Mouse (Mus musculus): ENCODE results near the gene Scn1b.

The Scn1b gene

DNA sequence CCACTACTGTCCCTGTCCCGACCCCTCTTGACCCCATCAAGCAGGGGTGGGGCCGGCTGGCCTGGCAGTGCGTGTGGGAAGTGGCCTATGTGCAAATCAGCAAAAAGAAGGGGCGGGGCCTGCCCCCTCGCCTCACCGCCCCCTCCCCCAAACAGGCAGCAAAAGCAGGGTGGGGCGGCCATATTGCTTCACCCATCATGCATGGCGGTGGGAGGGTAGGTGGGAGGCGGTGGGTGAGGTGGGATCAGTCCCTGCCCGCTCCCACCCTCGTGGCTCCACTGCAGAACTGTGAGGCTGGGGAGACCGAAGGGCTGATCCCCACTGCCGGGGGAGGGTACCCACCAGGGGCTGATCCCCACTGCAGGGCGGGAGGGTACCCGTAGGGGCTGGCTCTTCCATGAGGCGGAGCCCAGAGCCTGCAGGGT, 10.1 kb downstream of the Scn1b start:
- in situ Hi-C loops (cut with MseI, MboI), result no loop called here

DNA sequence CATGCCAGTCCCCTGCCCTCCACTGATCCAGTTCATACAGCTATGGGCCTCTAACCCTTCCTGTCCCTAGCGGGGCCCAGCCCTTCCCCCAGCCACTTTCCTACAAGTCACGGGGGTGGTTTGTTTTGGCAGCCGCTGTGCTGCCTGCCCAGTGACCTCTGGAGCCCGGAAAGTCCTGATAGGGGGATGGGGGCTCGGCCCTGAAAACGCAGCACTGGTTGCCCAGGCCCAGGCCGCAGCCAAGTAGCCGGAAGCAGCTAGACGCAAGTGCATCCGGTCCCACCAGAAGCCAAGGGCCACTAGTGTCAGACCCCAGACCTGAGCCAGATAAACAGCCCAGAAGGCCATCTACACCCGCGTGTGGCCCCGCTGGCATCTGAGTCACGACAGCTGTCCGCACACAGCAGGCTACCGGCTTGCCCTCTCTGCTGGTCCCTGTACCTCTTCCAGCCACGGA, 11.2 kb downstream of the Scn1b start:
- in situ Hi-C loops (cut with MseI, MboI), result no loop called here

- in situ Hi-C loops (cut with MseI, MboI), result no loop called here
Measured at GRCm38 (mm10) chr7:31115182-31115581, 11.6 kb downstream of the Scn1b start, which contains the start of gene Hpn. Hpn (minus strand) TSS chr7:31115290.

DNA sequence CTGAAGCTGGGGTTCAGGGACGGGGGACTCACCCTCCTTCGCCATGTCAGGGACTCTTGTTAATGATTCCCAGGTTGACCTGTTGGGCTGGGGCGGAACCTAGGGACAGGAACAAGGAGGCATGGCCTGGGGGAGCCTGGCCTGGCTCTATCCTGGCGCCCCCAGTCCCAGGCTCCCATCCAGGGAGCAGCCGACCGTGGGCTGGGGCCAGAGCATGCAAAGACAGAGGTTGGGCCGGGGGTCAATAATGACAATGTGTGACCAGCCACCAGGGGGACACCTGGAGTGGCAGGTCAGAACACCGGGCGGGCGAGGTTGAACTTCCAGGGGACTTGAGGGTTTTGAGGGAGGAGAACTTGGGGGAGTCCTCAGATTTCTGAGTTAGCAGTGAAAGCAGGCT, 12.2 kb downstream of the Scn1b start:
- in situ Hi-C loops (cut with MseI, MboI), result no loop called here

DNA sequence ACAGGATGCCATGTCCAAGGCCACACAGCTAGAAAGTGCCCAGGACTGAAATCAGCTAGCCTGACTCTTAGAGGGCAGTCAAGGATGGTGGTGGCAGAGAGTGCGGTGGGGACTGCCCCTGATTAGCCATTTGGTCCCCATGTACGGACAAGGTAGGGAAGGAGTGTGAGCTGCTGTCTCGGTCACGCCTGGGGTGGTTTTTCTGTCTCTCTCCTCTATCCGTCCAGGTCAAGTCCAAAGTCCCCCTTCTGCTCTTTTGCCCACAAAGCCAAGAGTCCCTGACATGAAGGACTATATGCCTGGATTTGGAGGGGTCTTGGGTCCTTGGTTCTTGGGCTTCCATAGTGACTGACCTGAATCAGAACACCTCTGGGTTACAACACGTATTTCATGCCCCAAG, 13.0 kb downstream of the Scn1b start:
- in situ Hi-C loops (cut with MseI, MboI), result no loop called here

- in situ Hi-C loops (cut with MseI, MboI), result no loop called here
Measured at GRCm38 (mm10) chr7:31112036-31112435, 14.8 kb downstream of the Scn1b start.

DNA sequence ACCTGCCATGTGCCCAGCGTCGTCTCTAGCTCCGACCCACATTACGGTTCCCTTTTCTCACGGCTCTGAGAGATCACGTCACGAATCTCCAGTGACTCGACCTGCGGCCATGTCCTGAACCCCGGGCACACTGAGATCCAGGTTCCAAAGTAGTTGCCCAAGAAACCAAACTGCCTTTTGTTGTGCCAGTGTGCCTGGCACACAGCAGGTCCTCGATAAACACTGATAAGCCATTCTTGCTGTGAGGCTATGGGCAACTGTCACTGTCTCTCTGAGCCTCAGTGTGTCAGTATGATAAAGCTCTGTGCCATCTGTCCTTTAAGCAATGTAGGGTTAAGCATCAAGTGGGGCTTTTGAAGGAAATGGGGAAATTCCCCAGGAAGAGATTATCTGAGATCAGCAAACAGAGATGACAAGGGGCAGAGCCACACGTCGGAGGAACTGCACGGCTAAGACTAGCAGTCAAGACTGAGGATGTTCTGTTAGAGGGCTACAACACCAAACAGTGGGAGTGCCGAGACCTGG, 15.9 kb downstream of the Scn1b start:
- in situ Hi-C loops (cut with MseI, MboI), result no loop called here

DNA sequence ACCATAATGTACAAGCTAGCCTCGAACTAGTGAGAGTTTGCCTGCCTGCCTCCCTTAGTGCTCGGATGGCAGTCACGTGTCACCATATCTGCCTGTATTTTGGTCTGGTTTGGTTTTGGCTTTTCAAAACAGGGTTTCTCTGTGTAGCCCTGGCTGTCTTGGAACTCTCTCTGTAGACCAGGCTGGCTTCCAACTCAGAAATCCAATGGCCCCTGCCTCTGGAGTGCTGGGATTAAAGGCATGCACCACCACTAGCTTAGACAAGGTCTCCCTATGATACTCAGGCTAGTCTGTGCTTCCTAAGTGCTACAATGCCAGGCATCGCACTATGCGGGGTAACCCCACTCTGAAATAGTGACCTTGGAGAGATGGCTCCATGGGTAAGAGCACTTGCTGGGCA, 17.0 kb downstream of the Scn1b start:
- in situ Hi-C loops (cut with MseI, MboI), result no loop called here

DNA sequence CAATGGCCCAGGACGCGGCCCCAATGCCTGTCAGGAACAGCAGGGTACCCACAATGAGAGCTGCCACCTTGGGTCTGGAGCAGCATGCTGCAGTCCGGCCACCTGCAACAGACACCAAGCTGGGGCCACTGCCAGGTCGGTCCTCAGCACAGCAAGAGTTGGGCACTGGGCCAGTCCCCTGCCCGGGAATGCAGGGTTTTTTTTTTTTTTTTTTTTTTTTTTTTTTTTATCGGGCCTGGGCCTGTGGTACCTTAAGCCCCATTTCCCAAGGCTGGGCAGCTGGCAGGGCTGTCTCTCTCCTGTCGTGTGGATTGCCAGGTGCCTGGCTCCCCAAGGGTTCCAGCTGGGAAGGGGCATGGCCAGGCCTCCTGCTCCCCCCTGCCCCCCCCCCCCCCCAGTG, 17.7 kb downstream of the Scn1b start:
- in situ Hi-C loops (cut with MseI, MboI), result no loop called here

- in situ Hi-C loops (cut with MseI, MboI), result no loop called here
Measured at GRCm38 (mm10) chr7:31107781-31108180, 19.0 kb downstream of the Scn1b start.

GRCm38 (mm10) chr7:31106166-31106565, 20.6 kb downstream of the Scn1b start:
- in situ Hi-C loops (cut with MseI, MboI), result no loop called here

GRCm38 (mm10) chr7:31105061-31105768, 21.6 kb downstream of the Scn1b start:
- in situ Hi-C loops (cut with MseI, MboI), result no loop called here

GRCm38 (mm10) chr7:31100786-31101185, 26.0 kb downstream of the Scn1b start:
- in situ Hi-C loops (cut with MseI, MboI), result no loop called here

GRCm38 (mm10) chr7:31099612-31099982, 27.2 kb downstream of the Scn1b start:
- in situ Hi-C loops (cut with MseI, MboI), result loop anchor here in 1 of 2 experiments (5.0 kb wide), 1 partner anchor 42 kb away; the partner anchor contains the start of genes Fxyd1 and Lgi4

DNA sequence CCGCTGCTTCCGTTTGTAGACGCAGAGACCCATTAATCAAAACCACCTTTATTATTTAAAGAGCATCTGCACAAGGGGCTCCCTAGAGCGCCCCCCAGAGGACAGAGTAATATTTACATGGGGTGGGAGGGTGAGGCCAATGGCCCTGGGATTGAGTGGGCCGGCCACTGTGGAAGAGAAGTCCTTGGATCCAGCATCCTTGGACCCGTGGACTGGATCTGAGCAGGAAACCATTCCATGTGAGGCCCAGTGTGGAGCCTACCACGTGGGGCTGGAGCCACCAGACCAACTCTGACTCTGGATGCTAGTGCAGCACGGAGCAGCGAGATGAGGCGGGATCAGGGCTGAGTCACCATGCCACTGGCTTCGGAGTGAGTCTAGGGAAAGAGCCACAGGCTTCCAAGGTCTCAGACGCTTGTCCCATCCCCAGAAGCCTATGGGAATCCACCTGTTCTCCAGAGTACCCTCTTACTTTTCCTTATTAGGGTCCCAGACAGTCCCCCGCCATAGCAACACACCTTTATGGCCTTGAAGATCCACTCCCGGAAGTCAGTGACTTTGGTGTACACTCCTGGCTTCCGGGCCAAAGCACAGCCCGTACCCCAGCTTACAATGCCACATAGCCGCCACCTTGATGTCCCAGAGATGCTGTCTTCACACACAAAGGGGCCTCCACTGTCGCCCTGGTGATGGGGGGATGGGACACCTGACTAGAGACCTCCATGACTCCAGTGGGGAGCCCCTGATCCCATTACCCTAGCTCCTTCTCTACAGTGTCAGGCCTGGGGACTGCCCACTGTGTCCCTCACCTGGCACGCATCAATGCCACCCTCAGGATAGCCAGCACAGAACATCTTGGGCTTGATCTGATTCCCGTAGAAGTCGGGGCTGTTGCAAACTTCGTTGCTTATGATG, 27.8 kb downstream of the Scn1b start:
- in situ Hi-C loops (cut with MseI, MboI), result loop anchor here in 1 of 2 experiments (5.0 kb wide), 1 partner anchor 42 kb away; the partner anchor contains the start of genes Fxyd1 and Lgi4

DNA sequence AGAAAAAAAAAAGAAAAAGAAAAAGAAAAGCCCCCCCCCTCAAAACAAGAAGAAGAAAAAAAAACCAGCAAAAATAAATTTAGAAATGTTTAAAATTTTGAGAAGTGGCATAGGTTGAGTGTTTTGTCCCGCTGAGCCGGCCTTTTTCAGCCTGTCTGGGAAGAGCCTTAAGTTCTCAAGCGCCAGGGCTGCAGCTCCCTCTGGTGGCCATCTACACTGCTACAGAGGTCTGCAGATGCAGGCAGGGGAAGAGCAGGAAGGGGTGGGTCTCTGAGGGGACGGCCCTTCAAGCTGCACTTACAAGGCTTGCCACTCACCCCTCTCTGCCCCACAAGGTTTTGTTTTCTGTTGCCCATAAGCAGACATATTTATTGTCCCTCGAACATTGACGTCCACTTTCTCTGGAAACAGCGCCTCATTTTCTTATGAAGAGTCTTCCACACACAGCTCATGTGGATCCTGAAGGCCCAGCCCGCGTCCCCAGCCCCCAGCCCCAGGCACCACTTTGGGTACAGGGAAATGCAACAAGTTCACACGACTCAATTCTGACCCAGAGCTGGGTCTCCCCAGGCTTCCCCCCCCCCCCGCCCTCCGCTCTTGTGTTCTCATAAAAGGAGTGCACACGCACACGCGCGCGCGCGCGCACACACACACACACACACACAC, 29.1 kb downstream of the Scn1b start:
- in situ Hi-C loops (cut with MseI, MboI), result loop anchor here in 1 of 2 experiments (5.0 kb wide), 1 partner anchor 40 kb away; the partner anchor contains the start of genes Fxyd1 and Lgi4

DNA sequence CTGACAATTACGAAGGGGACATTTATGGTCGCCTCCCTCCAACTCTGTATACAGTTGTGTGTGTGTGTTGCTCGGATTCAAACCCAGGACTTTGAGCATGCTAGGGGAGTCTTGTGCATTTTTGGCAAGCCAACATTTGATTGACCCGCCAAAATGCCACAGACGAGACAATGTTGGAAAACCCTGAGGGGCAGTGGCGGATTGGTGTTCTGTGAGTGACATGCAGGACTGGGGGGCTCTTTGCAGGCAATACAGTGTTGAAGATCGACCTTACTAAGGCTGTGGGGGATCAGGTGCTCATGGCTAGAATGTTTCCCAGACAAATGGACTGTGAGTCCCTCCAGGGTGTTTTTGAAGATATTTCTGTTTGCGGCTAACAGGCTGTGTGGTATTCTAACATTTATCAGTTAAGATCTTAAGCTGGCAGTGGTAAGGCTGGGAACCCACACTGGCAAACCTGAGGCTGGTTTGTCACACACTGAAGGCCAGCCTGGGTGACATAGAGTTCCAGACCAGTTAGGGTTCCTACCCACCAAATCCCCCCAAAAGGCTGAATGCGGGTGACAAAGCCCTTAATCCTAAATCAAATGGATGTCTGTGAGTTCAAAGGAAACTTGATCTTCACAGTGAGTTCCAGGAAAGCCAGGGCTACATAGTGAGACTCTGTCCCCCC, 29.8 kb downstream of the Scn1b start:
- in situ Hi-C loops (cut with MseI, MboI), result loop anchor here in 1 of 2 experiments (5.0 kb wide), 1 partner anchor 40 kb away; the partner anchor contains the start of genes Fxyd1 and Lgi4

GRCm38 (mm10) chr7:31094774-31095501, 31.9 kb downstream of the Scn1b start:
- in situ Hi-C loops (cut with MseI, MboI), result loop anchor here (5.0 kb wide), 1 partner anchor 38 kb away; the partner anchor contains the start of genes Fxyd1 (in 2 of the 2) and Lgi4 (in 2 of the 2)

- in situ Hi-C loops (cut with MseI, MboI), result loop anchor here in 1 of 2 experiments (5.0 kb wide), 1 partner anchor 32 kb away; the partner anchor contains the start of genes Fxyd1 and Lgi4
Measured at GRCm38 (mm10) chr7:31089721-31090120, 37.1 kb downstream of the Scn1b start.

DNA sequence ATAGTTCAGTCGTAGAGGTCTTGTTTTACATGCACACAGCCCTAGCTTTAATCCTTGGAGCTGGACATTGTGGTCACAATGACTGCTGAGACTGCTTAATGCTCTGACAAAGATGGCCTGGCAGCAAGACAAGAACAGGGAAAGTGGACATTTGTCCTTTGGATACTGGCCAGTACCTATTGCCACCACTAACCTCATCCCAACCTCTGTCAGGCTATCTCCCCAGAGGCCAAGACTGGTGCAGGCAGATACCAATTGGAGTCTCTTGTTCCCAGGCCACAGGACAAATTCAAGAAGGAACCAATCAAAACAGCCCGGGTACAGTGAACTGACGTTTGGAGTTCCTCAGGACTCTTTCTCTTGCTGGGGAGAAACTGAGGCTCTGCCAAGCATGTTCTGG, 38.6 kb downstream of the Scn1b start:
- in situ Hi-C loops (cut with MseI, MboI), result no loop called here

Data from mouse trophoblast stem cell (cell line).